Mouse (Mus musculus): ENCODE results near the gene Dip2b.

- TF ChIP-seq CTCF (IDR thresholded peaks at IDR 0.05; ENCODE audit: extremely low read depth, insufficient read depth, low read length), result no peak
- TF ChIP-seq POLR2A (IDR thresholded peaks at IDR 0.05; ENCODE audit: extremely low read depth, insufficient read depth, low read length), result no peak
Observed at GRCm38 (mm10) chr15:100119225-100119788, 80.8 kb downstream of the Dip2b start.
